Mouse (Mus musculus) fibroblast of lung, adult 2 months (primary cell): ENCODE measurements around the gene Hypk.

Experiments used
- DNase-seq: peaks from one replicate; pipeline ENCODE4 v3.0.0-alpha.2; 2011; ENCODE audit warnings: low read depth

Gene Hypk

GRCm38 (mm10) chr2:121505942-121506882 lies 53.1 kb downstream of the Hypk start, which contains the start of the genes Mfap1a and Wdr76:
TSS of gene Mfap1a (minus strand) at chr2:121506665.
TSS of gene Wdr76 (plus strand) at chr2:121506723.
- DNase-seq: peak; percentile 64

DNA sequence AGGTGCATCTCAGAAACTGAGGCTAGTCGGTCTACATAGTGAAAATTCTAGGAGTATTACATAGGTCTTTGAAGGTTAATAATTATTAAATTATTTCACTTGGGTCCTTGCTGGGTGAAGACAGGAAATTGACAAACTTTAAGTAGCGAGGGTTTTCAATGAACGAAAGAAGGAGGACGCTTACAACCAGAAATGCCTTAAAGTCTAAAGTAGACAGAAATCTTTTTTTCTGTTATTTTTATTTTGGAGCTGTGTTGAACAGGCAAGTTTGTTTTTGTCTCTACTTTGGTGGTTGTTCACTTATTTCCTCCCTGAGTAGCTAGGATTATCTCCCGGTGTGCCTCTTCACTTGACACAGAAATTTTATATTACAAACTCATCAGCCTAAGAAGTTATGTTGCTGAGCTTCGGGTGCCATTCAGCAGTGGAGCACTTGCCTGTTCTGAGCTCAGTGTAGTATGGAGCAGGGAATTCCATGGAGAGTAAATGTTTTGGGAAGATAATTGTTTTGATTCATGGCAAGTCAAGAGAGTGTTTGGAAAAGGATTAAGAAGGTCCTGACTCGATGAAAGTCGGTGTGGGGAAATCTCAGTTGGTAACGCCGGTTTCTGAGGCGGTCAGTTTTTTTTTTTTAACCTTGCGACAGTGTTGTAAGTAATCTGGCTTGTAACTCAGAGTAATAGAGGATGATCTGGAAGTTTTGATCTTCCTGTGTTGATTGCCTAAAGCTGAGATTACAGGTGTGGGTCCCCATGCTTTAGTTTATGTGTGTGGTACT lies 54.3 kb downstream of the Hypk start:
- no peak for DNase-seq

DNA sequence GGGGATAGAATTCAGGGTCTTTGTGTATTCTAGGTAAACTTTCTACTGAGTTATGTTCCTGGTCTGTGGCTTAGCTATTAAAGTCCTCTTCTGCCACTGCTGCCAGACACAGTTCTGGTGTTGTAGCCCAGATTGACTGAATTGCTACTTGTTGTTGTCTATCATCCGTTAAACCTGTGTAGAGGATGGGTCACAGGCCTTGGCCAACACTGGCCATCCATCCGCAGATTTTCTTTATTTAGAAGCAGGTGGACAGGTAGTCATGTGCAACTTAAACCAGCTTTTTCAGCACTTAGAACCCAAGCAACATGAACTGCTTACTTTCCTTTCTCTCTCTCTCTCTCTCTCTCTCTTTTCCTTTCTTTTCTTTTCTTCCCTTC lies 54.9 kb downstream of the Hypk start:
- DNase-seq: no peak
